ENCODE assay signal across 9 mouse cellular contexts in the genomic region with DNA sequence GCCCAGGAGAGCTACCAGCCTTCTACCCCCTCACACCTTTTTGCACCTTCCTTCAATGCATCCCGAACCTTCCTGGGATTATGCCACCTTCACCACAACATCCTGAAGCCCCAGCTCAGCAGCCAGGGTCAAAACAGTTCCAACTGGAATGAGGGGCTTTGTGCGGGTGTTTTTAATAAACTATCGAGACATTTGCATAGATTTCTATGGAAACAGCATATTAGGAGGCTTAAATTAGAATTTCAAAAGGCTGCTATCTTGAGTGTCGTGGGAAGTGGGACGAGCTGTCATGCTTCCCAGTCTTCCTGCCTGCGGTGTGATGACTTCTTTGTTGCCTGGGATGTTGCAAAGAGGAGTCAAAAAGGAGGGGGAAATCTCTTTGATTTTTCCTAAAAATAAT. TPM values are rescaled to one million over a fixed set of nuclear protein-coding genes. Genes with fewer than 3 reads are reported as not detected.
DNase-seq lines count a peak whose midpoint lies in the region.
"Had no signal": no experiment of that assay in that cellular context is flagged by ENCODE, and none has a peak within 500 bp of the region (broad histone marks: within the 10 kb centered on the region; RNA-seq: fewer than 3 reads in every experiment).

No protein-coding gene starts in this region.

- peak; percentile 56 for DNase-seq in layer of hippocampus, adult 11-12 months (ENCODE audit: low spot score)
- no peak for DNase-seq in layer of hippocampus, postnatal 25 days (ENCODE audit: extremely low spot score in 1 of 2, low spot score in 1 of 2)
- DNase-seq in brain, adult 2 months (ENCODE audit: low read depth, low spot score), result peak; percentile 90
- DNase-seq in frontal cortex, postnatal 10 days (ENCODE audit: low spot score in 2 of 2), result peak; percentile 53 to 61
- peak; percentile 63 to 71 for DNase-seq in left cerebral cortex, postnatal 36 days (ENCODE audit: low spot score in 2 of 2)
- DNase-seq in thymus, postnatal 10 days (ENCODE audit: low spot score in 2 of 2), result no peak
- DNase-seq in urinary bladder, postnatal 10 days (ENCODE audit: low spot score), result no peak
- DNase-seq: cerebellum, adult 11-12 months; kidney, adult 2 months had no signal

- intact Hi-C loops in left cerebral cortex, postnatal 36 days (cut with DNase I), result no loop called here

RNA-seq across cellular contexts. Expression of a gene that starts 46.6 kb away (rescaled TPM):
- 10 to 100 TPM; 51.5 to 70.2 TPM for total RNA-seq in layer of hippocampus, postnatal 25 days (2021)
- 10 to 100 TPM; 56.6 to 77.5 TPM for total RNA-seq in left cerebral cortex, postnatal 36 days (2021)

Comparison
In these comparisons a context has a peak if more than half of its experiments do, and no peak if none do; other contexts are left out.
1. DNase-seq: peak in layer of hippocampus, adult 11-12 months (single experiment), brain, adult 2 months (single experiment), frontal cortex, postnatal 10 days (2 of 2) and left cerebral cortex, postnatal 36 days (2 of 2); none in layer of hippocampus, postnatal 25 days (0 of 2), thymus, postnatal 10 days (0 of 2) and urinary bladder, postnatal 10 days (single experiment).